Mouse (Mus musculus) heart, postnatal 10 days (tissue): ENCODE data around the gene Kcnma1. TPM values are rescaled to one million over a fixed set of nuclear protein-coding genes. Genes with fewer than 3 reads are reported as not detected.
A peak's percentile ranks its signal among the peaks of the same experiment; 100 is the strongest.

Source experiments
- DNase-seq, 2 experiments: peaks; one replicate each; pipeline ENCODE4 v3.0.0; 2021
- intact Hi-C: fragments of 180-260 bp; cut with DNase I; formaldehyde crosslinking; loops from one replicate; pipeline ENCODE4 v1.15.1; 2025
- total RNA-seq, 2 experiments: library from RNA; stranded (reverse); gene quantifications; 2 replicates each; pipeline ENCODE4 v1.2.3; 2021

Kcnma1 gene
- total RNA-seq, 2 experiments from 2014 or later = 0.41 to 0.87 TPM

DNA sequence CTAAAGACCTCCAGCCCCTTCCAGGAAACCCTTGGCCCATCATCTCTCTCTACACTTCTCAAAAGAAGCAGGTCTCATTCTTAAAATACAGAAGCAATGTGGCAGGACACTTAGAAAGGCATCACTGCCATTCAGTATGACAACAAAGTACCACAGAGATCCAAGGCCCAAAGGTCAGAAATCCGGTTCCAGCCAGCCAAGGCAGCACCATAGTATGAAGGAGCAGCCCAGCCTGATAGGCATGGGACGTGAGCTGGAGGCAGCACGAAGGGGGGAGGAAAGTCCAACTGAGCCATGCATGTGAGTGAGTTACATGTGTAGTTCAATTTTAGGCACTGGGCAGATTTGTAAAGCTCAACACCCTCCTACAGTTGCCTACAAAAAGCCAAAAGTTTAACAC lies 135.0 kb downstream of the Kcnma1 start:
- DNase-seq = no peak
- intact Hi-C loops = no loop called here

DNA sequence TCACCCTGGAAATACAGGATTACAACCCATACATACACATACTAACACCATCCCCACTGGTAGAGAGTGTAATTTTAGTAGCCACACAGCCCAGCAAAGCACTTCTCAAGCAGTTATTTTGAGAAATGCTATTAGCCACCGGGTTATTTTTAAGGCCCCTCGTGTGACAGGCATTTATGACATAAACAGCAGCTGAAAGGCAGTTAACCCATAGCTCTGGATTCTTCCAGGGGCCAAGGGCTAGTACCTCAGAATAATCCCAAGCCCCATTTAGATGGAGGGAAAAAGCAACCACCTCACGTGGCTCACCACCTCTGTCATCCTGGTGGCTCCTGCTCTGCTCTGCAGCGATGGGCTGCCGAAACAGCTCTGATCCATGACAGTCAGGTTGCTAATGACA lies 136.7 kb downstream of the Kcnma1 start:
- intact Hi-C loops = no loop called here
- no peak for DNase-seq

DNA sequence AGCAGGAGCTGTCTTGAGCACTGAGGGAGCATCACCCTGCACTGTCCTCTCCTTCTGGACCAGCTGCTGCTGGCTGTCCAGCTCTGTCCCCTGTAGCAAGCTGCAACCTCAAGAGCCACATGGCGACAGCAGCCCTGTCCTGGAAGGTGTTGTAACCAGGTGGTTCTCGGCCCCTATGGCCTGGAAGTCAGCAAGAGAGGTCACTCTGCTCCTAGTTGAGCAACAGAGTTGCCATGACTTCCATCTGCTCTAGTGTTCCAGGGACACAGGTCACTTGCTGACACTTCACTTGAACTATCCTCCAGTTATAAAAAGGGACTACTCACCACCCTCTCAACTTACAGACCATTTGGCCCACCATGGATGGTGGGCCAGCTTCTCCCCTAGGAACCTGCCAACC lies 139.7 kb downstream of the Kcnma1 start:
- DNase-seq = no peak
- intact Hi-C loops = no loop called here

DNA sequence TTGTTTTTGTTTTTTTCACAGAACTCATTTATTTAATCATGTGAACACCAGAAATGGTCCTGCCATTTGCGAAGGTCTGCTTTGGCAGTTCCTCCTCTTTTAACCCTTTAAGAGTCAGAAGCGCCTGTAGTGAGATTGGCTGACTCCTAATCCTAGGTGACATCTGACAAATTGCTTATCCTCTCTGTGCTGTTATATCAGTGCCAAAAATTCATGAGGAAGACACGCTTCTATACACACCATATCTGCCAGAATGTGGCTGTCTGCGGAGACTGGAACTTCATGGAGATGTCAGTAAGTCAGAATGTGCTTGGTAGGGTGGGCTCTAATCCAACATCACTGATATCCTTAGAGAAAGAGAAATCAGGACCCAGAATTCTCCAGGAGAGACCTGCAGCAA lies 157.3 kb downstream of the Kcnma1 start:
- no peak for DNase-seq
- intact Hi-C loops = no loop called here

DNA sequence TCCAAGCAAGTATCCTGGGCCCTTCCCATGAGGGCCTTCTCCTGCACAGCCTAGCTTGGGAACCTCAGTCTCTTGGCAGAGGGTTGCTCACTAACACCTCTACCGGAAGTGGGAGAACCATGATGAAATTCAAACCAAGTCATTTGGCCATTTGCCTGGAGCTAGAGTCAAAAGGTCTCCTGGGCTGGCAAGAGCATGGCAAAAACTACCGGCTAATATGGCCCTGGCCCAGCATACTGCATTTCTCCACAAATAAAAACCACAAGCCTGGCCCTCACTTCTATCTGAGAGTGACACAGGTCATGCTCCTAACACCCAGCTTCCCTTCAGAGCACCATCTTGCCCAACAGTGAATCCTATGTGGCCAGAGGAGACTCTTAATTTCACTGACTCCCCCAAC lies 159.3 kb downstream of the Kcnma1 start:
- intact Hi-C loops = no loop called here

DNA sequence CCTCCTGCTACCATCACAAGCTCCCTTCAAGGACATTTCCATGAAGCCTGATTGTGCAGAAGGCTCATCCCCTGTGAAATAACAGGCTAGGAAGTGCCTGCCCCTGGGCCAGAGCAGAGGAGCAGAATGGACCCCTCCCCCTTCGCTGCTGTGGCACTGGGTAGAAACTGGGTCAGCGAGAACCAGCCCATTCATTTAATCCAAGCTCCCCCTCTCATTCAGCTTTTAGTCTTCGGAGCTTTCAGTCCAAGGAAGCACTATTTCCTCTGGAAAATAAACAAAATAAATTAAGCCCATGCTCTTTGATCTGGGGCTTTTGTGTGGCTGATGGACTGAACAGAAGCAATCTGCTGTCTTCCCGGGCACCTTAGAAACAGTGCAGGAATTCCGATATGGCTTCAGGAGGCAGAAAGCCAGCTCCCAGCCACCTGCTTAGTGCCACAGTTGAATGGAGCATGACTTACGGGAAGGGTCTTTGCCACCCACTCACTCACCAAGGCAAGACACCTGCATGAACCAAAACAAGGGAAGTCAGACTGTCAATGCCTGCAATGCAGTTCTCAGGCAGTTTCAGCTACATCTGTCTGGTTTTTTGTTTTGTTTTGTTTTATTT lies 165.7 kb downstream of the Kcnma1 start:
- intact Hi-C loops = no loop called here
- no peak for DNase-seq

More for the DNA sequence above, 159.3 kb downstream of the Kcnma1 start:
- peak; percentile 23 to 42 for DNase-seq

DNA sequence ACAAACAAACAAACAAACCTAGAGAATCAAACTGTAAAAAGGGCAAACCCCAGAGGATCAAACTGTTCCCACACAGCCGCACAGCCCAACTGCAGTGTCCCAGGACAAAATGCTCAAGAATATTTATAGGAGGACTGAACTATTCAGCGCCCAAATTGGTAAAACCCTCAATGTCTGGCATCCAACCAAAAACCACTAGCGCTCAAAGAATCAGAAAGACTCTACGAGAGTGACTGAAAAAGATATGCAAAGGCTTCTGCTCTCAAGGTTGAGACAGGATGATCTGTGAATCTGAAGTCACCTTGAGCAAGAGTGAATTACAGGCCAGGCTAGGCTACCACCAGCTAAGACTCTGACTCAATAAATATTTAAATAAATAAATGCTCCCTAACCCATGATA lies 167.6 kb downstream of the Kcnma1 start:
- DNase-seq = no peak
- intact Hi-C loops = no loop called here

DNA sequence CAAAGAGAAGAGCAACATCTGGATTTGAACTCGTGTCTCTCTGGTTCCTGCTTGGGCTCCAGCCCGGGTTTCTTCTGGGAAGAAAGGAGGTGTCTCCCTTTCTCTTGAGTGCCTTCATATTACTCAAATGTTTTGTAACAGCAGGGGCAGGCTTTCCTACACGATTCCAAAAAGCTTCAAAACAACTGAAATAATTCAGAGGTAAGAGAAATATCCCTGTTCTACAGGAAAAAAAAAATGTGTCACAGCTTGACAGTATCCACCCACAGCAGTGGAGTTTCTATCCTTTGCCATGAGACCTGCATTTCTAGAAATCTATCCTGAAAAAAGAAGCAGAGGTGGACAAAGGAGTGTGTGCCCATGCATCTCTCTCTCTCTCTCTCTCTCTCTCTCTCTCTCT lies 172.3 kb downstream of the Kcnma1 start:
- intact Hi-C loops = no loop called here
- DNase-seq = no peak

DNA sequence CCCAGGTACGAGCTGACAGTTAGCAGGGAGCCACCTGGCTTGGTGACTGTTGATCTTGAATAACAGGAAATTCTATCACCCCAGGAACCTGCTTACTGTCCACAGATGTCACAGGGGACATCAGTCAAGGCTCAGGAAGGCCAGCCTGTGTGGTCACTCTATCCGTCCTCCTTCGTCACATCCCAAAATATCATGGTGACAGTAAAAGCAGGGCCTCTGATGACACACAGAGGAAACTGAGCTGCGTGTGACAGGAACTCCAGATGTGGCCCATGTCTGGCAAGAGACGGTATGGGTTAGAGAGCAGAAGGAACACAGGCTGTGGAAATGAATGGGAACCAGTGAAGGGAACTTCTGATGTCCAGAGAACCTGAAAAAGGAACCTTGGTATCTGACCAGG lies 174.7 kb downstream of the Kcnma1 start:
- intact Hi-C loops = no loop called here

DNA sequence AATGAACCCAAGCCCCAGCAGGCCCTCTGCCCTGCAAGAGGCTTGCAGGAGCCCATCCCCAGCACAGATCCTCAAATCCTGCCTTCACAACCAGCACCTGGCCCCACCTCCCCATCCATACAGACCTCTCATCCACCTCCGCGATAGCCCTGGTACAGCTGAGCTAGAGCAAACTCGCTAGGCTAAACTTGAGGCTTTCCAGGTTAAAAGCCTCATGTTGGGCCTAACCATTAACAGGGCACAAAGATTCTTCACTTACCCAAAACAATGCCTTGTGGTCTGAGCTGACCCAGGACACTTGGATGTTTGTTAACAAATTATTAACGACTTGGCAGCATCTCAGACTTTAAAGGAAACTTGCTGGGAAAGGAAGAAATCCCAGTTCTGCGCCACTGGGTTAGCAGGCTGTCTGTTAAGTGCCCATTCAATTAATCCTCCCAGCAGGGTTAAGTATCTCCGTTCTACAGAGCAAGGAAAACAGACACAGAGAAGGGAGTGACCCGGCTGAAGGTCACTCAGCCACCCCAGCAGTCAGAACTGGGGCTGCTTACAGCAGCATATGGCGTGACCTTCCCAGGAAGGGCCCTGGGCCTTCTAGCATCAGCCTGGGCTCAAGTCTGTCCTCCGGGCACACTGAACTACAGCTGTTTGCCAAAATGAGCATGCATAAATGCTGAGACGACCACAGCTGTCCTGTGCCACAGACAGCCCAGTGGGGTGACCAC lies 178.7 kb downstream of the Kcnma1 start:
- no peak for DNase-seq
- intact Hi-C loops = no loop called here

More for the DNA sequence above, 174.7 kb downstream of the Kcnma1 start:
- DNase-seq = no peak

DNA sequence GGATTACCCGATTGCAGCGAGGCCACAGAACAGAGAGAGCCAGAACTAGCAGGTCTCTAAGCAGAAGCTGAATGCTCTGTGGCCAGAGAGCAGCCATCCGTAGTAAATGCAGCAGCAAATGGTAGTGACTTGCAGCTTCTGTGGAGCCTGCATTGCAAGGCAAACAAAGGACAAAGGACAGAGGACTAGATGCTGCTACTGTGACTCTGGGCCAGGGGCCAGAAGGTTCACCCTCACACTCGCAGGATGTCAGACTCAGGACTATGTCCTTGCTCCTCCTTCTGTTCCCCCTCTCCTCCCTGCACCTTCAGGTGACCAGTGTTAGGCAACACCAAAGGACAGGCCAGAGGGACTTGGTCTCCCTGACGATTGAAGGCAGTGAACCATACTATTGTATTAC lies 183.0 kb downstream of the Kcnma1 start:
- intact Hi-C loops = no loop called here
- no peak for DNase-seq

DNA sequence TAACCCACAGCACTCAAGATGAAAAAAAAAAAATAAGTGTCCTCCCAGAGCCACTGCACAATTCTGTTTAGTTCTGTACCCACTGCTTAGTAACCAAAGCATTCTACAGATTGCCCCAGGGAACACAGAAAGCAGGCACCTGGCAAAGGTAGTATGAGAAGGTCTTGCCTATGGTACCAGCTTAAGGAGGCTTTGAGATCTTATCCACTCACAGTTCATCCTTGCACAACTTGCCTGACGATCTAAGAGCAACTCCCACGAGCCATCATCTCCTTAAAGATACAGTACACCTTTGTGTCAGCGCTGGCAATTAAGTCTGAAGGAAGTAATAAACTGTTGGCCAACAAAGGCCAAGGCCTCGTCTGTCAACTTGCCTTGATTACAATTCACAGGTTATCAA lies 184.0 kb downstream of the Kcnma1 start:
- no peak for DNase-seq
- intact Hi-C loops = no loop called here

DNA sequence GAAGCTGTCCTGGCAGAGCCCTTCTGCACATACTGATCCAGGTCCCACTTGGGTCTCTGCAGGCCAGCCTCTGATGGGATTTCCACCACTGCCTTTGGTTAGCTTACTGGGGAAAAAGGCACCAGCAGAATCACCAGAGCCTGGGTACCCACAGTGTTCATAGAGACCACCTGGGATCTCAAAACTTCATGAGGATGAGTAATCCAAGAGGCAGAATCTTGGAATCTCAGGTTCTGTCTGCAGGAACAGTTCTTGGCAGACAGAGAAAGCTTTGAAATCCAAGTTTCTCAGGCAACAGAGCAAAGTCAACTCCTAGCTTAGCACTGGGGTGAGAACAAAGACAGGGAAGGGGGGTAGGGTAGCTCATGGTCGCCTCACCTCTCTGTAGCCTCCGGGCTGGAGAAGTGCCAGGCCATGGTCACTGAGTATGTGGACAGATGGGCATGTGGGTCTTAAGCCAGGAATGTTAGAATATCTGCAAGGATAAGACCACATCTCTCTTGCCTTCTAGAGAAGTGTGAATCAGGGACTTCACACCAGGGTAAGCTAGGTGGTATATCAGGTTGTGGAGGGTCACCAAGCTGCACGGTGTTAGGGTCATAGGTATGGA lies 185.5 kb downstream of the Kcnma1 start:
- no peak for DNase-seq
- intact Hi-C loops = no loop called here

DNA sequence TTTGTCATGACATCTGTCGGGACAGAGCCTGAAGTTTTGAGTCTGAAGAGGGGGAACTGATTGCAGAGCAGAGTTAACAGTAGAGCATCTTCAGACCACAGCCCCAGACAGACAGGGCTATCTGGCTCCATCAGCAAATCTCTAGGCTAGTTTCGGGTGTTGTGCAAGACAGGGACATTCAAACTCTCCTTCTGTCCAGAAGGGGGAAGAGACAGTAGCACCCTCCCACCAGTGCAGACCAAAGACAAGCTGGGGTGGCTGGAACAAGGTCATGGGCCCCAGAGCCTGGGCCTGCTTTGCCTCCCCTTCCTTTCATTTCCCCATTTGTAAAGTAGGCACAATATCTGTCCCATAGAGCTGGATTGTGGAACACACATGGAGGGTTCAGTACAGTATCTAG lies 189.4 kb downstream of the Kcnma1 start:
- peak in 1 of 2 experiments; percentile 3 for DNase-seq
- intact Hi-C loops = no loop called here

DNA sequence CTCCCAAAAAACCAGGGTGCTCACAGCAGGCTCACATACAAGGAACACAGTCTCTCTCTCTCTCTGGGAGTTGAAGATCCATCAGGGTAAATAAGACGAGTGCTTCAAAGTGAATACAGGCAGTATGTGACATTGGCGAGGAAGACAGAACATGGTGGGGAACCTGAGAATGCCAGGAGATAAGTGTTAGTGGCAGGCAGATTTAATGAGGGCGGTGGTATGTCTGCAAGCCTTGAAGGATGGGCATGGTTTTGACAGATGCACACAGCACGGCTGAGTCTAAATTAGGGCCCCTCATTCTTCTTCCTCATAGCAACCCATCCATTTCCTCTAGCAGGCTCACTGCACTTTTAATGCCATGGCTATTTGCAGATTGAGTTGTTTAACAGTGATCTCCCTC lies 190.0 kb downstream of the Kcnma1 start:
- DNase-seq = no peak
- intact Hi-C loops = no loop called here

DNA sequence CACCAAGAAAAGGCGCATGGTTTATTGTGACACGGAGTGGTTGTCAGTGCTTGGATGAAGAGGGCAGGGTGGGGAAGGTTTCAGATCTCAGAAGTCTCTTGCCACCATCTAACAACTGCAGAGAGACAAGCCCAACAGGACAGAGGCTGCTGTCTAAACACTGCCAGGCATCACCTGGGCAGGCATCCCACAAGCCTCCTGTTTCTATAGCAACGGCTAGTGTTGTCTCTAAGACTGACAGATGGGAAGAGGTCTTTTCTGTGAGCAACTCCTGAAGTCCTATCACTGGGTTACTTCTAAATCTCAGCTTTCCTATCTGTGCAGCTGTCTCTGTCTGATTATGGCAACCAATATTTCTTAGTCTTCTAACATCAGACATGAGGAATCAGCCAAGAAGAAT lies 196.7 kb downstream of the Kcnma1 start:
- no peak for DNase-seq
- intact Hi-C loops = no loop called here

DNA sequence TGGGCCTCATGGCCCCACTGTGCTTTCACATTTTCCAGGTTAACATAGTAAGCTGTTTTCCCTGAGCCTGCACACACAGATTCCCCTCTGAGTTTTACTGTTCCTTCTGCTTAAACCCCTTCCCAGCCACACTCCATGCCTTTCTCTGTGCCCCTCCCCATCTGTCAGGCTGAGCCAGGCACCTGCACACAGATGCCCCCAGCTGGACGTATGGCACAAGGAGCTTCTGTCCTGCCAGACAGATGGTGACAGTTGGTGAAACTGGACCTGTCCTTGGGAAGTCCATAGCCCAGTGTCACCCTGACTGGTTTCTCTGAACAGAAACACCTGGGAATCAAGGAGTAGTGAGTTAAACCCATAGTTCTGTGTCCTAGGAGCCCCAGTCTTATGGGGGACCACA lies 204.2 kb downstream of the Kcnma1 start:
- intact Hi-C loops = no loop called here

DNA sequence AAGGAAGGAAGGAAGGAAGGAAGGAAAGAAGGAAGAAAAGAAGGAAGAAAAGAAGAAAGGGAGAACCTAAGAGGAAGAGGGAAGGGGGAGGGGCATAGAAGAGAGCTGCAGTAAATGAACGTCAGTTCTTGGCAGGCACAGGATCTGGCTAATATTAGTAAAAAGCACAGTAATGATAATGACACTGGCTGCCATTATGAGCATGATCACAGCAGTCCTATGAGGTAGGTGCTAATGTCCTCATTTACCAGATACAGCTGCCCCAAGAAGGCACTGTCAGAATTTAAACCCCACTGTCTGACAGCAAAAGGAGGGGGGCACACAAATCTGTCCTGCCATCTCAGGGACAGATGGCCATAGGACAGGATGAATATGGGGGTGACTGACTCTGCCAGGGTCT lies 205.2 kb downstream of the Kcnma1 start:
- intact Hi-C loops = no loop called here
- DNase-seq = no peak

More for the DNA sequence above, 204.2 kb downstream of the Kcnma1 start:
- no peak for DNase-seq

DNA sequence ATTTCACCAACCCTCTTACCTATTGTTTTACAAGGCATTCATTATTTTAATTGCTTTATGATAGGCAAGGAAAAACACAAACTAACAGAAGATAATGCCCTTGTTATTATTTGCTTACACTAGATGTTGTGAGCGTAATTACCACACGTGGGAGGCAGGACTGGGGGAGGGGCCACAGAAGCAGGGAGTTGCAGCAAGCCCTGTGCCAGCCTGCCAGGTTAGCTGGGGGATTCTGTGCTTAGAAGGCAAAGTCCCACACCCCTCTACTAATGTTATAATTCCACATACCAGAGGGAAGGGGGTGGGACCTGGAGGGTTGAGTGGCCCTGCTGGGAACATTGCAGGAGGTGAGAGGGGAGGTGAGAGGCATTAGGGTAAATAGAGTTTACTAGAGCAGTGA lies 207.9 kb downstream of the Kcnma1 start:
- intact Hi-C loops = no loop called here

DNA sequence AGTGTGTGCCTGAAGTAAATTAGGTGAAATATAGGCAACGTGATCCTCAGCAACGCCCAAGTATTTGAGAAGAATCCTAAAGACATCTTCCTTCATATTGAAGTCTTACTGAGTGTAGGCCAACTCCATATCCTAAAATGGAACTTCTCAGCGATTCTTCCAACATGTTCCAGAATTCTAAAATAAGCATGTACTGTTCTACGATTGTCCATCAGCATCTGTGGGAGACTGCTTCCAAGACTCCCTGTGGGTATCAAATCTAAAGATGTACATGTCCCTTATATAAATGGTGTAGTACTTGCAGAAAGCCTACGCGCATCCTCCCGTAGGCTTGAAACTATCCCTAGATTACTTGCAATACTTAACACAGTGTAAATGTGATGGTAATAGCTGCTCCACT lies 217.4 kb downstream of the Kcnma1 start:
- DNase-seq = no peak
- intact Hi-C loops = no loop called here

More for the DNA sequence above, 207.9 kb downstream of the Kcnma1 start:
- DNase-seq = no peak

DNA sequence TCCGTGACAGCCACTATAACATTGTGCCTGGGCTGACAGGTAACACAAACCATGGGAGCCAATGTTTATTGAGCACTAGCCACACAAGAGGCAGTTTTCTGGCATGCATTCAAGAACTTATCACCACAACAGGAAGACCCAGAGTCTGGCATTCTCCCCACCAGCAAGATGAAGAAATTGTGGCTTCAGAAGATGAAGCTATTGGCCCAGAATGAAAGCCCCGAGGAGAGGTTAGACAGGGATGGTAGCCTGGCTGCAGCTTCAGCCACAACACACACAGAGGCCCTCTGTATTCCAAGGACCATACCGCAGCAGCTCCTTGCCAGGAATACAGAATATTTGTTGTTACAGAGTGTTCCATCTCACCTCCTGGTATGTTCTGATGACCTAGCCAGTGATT lies 221.6 kb downstream of the Kcnma1 start:
- DNase-seq = no peak
- intact Hi-C loops = loop anchor here (5.0 kb wide), 2 partner anchors 210 to 485 kb away; no protein-coding TSS in a partner anchor

DNA sequence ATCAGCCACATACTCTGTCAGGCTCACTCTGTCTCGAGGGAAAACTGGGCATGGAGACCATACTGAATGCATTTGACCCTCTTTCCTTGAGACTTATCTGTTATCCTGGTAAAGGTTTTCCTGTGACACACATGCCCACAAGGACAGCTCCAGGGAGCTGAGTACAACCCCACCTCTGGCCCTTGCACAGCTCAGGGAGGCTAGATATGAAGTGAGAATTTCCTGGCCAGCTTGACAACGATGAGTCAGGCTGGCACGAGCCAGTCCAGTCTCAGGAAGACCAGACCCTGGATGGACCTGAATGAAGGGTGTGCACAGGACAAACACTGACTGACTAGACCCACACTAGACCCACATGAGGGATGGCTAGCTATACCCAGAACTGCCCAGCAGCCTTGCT lies 222.2 kb downstream of the Kcnma1 start:
- no peak for DNase-seq
- intact Hi-C loops = loop anchor here (5.0 kb wide), 2 partner anchors 210 to 485 kb away; no protein-coding TSS in a partner anchor
